Mouse (Mus musculus): Measurements from ENCODE around the gene Cadps.

DNA sequence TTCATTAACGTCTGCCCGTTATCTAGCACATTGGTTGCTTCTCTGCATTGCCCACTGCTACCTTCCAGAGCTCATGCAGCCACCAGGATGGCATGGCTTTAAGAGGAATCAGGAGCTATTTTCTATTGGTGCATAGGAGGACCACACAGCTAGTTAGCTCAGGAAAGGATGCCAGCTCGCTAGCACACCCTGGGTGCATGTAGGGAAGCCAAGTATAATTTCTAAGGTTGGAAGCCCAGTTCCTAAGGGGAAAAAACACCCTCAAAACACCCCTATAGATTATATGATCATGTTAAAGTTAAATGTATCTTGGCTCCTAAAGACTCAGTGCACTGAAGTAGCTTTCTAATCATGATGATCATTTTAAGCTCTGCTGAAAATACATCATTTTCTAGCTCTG lies 372.1 kb downstream of the Cadps start:
- no peak for TF ChIP-seq CTCF (IDR thresholded peaks at IDR 0.05; ENCODE audit: low read depth)
- no peak for TF ChIP-seq EP300 (IDR thresholded peaks at IDR 0.05; ENCODE audit: low read depth)

Data from liver, embryonic 14.5 days (tissue).